Mouse (Mus musculus): ENCODE data around the gene Klrb1b.

GRCm38 (mm10) chr6:128868861-128869260 lies 42.7 kb upstream of the Klrb1b start:
- TF ChIP-seq POLR2A (IDR thresholded peaks at IDR 0.05; ENCODE audit: borderline replicate concordance, control insufficient read depth, low read depth, low read length) (no peak), CTCF (IDR thresholded peaks at IDR 0.05; ENCODE audit: control insufficient read depth, insufficient read depth, low read length) (no peak)

Measured in bone marrow, adult 2 months (tissue).